Mouse (Mus musculus): ENCODE data around the gene Plcb1.

DNA sequence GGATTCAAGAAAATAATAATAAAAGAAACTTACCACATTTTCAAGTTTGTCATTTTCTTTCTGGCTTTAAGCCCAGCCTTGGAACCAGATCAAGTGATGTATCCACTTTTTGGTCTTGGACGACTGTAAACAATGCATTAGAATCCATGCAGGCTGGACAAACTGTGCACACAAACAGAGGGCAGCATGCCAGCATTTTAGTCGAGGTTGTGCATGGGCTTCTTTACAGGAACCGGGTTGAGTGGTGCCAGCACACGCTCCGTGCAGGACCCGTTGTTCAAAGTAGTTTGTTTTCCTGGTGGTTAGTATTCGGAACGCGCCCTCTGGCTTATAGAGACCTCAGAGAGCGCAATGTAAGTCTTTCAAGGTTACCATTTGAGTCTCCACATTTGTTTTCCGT lies 30.5 kb downstream of the Plcb1 start:
- no peak for TF ChIP-seq CTCF (IDR thresholded peaks at IDR 0.05; ENCODE audit: extremely low read depth, insufficient read length, insufficient replicate concordance, low read depth, low read length)
- no peak for TF ChIP-seq POLR2A (IDR thresholded peaks at IDR 0.05; ENCODE audit: low read depth, low read length)
